Comparison of ENCODE assay signal across 10 mouse cellular contexts in the genomic region with DNA sequence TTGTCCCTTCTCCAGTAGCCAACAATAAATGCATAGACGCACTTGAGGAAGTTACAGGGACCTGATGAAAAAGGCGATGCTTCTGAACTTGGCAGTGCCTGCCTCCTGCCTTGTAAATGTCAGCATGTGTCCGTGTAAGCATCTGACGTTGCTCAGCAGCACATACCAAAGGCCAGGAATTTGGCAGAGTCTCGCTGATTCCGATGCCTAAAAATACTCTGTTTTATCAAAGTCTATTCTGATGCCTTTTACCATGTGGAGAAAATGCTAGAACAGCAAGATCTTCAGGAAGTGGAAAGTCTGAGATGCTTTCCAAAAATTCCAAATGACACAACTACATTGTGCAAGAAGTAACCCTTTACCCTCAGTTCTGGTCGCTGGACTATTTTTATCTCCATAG.
DNase-seq lines count a peak whose midpoint lies in the region; ATAC-seq and TF ChIP-seq lines count a peak whose summit lies in the region.
"Had no signal": no experiment of that assay in that cellular context is flagged by ENCODE, and none has a peak within 500 bp of the region (broad histone marks: within the 10 kb centered on the region; RNA-seq: fewer than 3 reads in every experiment).

No protein-coding gene starts in this region.

- no peak for TF ChIP-seq CTCF in forebrain, postnatal 0 days (IDR thresholded peaks at IDR 0.05; ENCODE audit: low read depth)

- 35% methylated on average over 7 of the region's 7 CpGs for WGBS in forebrain, postnatal 0 days
- 82% methylated on average over 7 of the region's 7 CpGs for WGBS in forebrain, embryonic 12.5 days
- WGBS in heart, embryonic 14.5 days = 3% methylated on average over 7 of the region's 7 CpGs

- no peaks in the 10 kb centered on the region for H3K36me3 ChIP-seq in forebrain, postnatal 0 days (ENCODE audit: insufficient read depth)
- no peaks in the 10 kb centered on the region for H3K36me3 ChIP-seq in forebrain, embryonic 12.5 days (replicated peaks)
- H3K36me3 ChIP-seq in heart, embryonic 14.5 days (ENCODE audit: control insufficient read depth, insufficient read depth, low read length) = no peaks in the 10 kb centered on the region
- H3K36me3 ChIP-seq: midbrain, embryonic 12.5 days had no signal

- DNase-seq in forebrain, postnatal 0 days = peak; percentile 41
- DNase-seq in urinary bladder, postnatal 14 days (ENCODE audit: low spot score) = peak; percentile 70
- no peak for DNase-seq in urinary bladder, postnatal 10 days (ENCODE audit: low spot score)
- peak; percentile 20 to 32 for DNase-seq in layer of hippocampus, postnatal 10 days (ENCODE audit: low spot score in 2 of 2)
- no peak for DNase-seq in frontal cortex, postnatal 25 days (ENCODE audit: low spot score in 2 of 2)

- no peak overlapping the region for H3K4me3 ChIP-seq in forebrain, postnatal 0 days (ENCODE audit: low read depth, low read length)
- no peak overlapping the region for H3K4me3 ChIP-seq in forebrain, embryonic 12.5 days (replicated peaks)
- H3K4me3 ChIP-seq in heart, embryonic 14.5 days (ENCODE audit: control insufficient read depth in 1 of 2, insufficient read depth in 1 of 2, low read depth in 1 of 2, low read length in 2 of 2) = no peak overlapping the region
- H3K4me3 ChIP-seq: midbrain, embryonic 12.5 days had no signal

- ATAC-seq in forebrain, postnatal 0 days = peak; percentile 71
- no peak for ATAC-seq in forebrain, embryonic 12.5 days (ENCODE audit: low FRiP score)
- ATAC-seq in heart, embryonic 14.5 days (ENCODE audit: insufficient number of reproducible peaks, insufficient read depth, low FRiP score, low read depth) = peak; percentile 77
- no peak for ATAC-seq in granulocyte monocyte progenitor cell, adult 5-6 weeks (replicated peaks; ENCODE audit: poor library complexity, severe bottlenecking)

- no peaks in the 10 kb centered on the region; the same call in 1 of the 2 replicates for H3K9me3 ChIP-seq in forebrain, postnatal 0 days (ENCODE audit: low read length)
- H3K9me3 ChIP-seq in forebrain, embryonic 12.5 days = no peaks in the 10 kb centered on the region
- H3K9me3 ChIP-seq in heart, embryonic 14.5 days (ENCODE audit: control insufficient read depth, low read length) = 0 out of 2 replicates have a peak, but pooled peaks cover 4% of the 10 kb centered on the region
- H3K9me3 ChIP-seq: midbrain, embryonic 12.5 days had no signal

- no peaks in the 10 kb centered on the region for H3K27me3 ChIP-seq in forebrain, postnatal 0 days (ENCODE audit: insufficient read depth, low read length)
- no peaks in the 10 kb centered on the region for H3K27me3 ChIP-seq in forebrain, embryonic 12.5 days
- H3K27me3 ChIP-seq in heart, embryonic 14.5 days (ENCODE audit: control insufficient read depth, insufficient read depth, low read length) = no peaks in the 10 kb centered on the region
- H3K27me3 ChIP-seq: CH12.LX; midbrain, embryonic 12.5 days had no signal

- no peak overlapping the region for H3K4me2 ChIP-seq in forebrain, postnatal 0 days (ENCODE audit: low read depth)
- H3K4me2 ChIP-seq in forebrain, embryonic 12.5 days = no peak overlapping the region
- H3K4me2 ChIP-seq in heart, embryonic 14.5 days (ENCODE audit: low read length) = no peak overlapping the region
- H3K4me2 ChIP-seq: midbrain, embryonic 12.5 days had no signal

- H3K4me1 ChIP-seq in forebrain, postnatal 0 days (ENCODE audit: insufficient read depth) = no peaks in the 10 kb centered on the region
- H3K4me1 ChIP-seq in forebrain, embryonic 12.5 days = 0 out of 2 replicates have a peak, but pooled peaks cover 3% of the 10 kb centered on the region
- peaks cover 19 to 43% of the 10 kb centered on the region in 2 experiments for H3K4me1 ChIP-seq in heart, embryonic 14.5 days (ENCODE audit: control insufficient read depth in 2 of 2, insufficient read depth in 2 of 2, low read length in 2 of 2)
- H3K4me1 ChIP-seq: midbrain, embryonic 12.5 days had no signal

- H3K27ac ChIP-seq in forebrain, postnatal 0 days (ENCODE audit: low read depth, low read length) = no peak overlapping the region
- H3K27ac ChIP-seq in forebrain, embryonic 12.5 days = no peak overlapping the region
- peak overlapping the region; percentile 93 to 98 for H3K27ac ChIP-seq in heart, embryonic 14.5 days (replicated peaks in 1 of 2; ENCODE audit: control insufficient read depth in 1 of 2, insufficient read depth in 1 of 2, low read depth in 2 of 2, low read length in 2 of 2)
- H3K27ac ChIP-seq: midbrain, embryonic 12.5 days had no signal

- H3K9ac ChIP-seq in forebrain, postnatal 0 days = no peak overlapping the region
- no peak overlapping the region for H3K9ac ChIP-seq in forebrain, embryonic 12.5 days
- H3K9ac ChIP-seq in heart, embryonic 14.5 days (ENCODE audit: low read length) = no peak overlapping the region
- H3K9ac ChIP-seq: midbrain, embryonic 12.5 days had no signal

Comparison
In these comparisons a context has a peak if more than half of its experiments do, and no peak if none do; other contexts are left out.
1. ATAC-seq: peak in forebrain, postnatal 0 days (single experiment) and heart, embryonic 14.5 days (single experiment); none in forebrain, embryonic 12.5 days (single experiment) and granulocyte monocyte progenitor cell, adult 5-6 weeks (single experiment).
2. DNase-seq: peak in forebrain, postnatal 0 days (single experiment), urinary bladder, postnatal 14 days (single experiment) and layer of hippocampus, postnatal 10 days (2 of 2); none in urinary bladder, postnatal 10 days (single experiment) and frontal cortex, postnatal 25 days (0 of 2).
3. H3K27ac ChIP-seq: peak in heart, embryonic 14.5 days (2 of 2); none in forebrain, postnatal 0 days (single experiment) and forebrain, embryonic 12.5 days (single experiment).